Mouse (Mus musculus) ES-E14 (cell line): ENCODE measurements at regions not wholly inside any gene's neighbourhood (a gene's known extent, or its start where the extent isn't known, plus 50 kb on each side); places are given as distances from the start of the nearest gene placed in this dataset.
"Not testable (repeated sequence)": the region's sequence is repeated elsewhere in the genome, so short reads cannot be mapped to it uniquely, and the experiment has no call there.

Source experiments
- DNase-seq: peaks from one replicate; pipeline ENCODE4 v3.0.0-alpha.2; 2013; ENCODE audit warnings: low read depth, low spot score
- H3K27ac ChIP-seq: 2 replicates; pipeline ENCODE4 v1.5.1; 2012; ENCODE audit warnings: low read depth, mild to moderate bottlenecking, low read length, moderate library complexity, mixed read lengths; ENCODE audit not compliant: poor library complexity, insufficient read depth, severe bottlenecking
- H3K36me3 ChIP-seq: 2 replicates; pipeline ENCODE4 v1.6.1; 2012; ENCODE audit warnings: mild to moderate bottlenecking, low read length, moderate library complexity, mixed read lengths; ENCODE audit not compliant: control insufficient read depth, poor library complexity, insufficient read depth, severe bottlenecking
- H3K4me1 ChIP-seq, 2 experiments: fragments of 150-350 bp in 1 of 2; sonication (generic) in 1 of 2; 2 replicates each; pipeline ENCODE4 v1.6.1; 2012; ENCODE audit warnings: low read length in 2 of 2, mild to moderate bottlenecking in 1 of 2, mixed read lengths in 1 of 2; ENCODE audit not compliant: control insufficient read depth in 2 of 2, insufficient read depth in 2 of 2, poor library complexity in 1 of 2
- H3K4me3 ChIP-seq, 2 experiments: fragments of 150-350 bp in 1 of 2; sonication (generic) in 1 of 2; 2 replicates each; pipeline ENCODE4 v1.5.1; 2012; ENCODE audit warnings: low read length in 2 of 2, low read depth in 1 of 2, mild to moderate bottlenecking in 1 of 2, mixed read lengths in 1 of 2; ENCODE audit not compliant: insufficient read depth in 1 of 2, poor library complexity in 1 of 2, severe bottlenecking in 1 of 2
- H3K9ac ChIP-seq: 2 replicates; pipeline ENCODE4 v1.6.1; 2012; ENCODE audit warnings: low read depth, mild to moderate bottlenecking, low read length, mixed read lengths; ENCODE audit not compliant: poor library complexity, insufficient read depth, severe bottlenecking
- H3K9me3 ChIP-seq: fragments of 150-350 bp; sonication (generic); 2 replicates; pipeline ENCODE4 v1.6.1; 2012; ENCODE audit warnings: low read depth, mild to moderate bottlenecking, low read length; ENCODE audit not compliant: control insufficient read depth, insufficient read depth
- CHD2 ChIP-seq: IDR thresholded peaks from 2 replicates; pipeline ENCODE4 v1.6.1; 2014; ENCODE audit warnings: mild to moderate bottlenecking, low read depth, low read length, inconsistent platforms
- HCFC1 ChIP-seq: IDR thresholded peaks from 2 replicates; pipeline ENCODE4 v1.6.1; 2012; ENCODE audit warnings: low read length, inconsistent platforms, borderline replicate concordance; ENCODE audit not compliant: insufficient read depth
- MAFK ChIP-seq: IDR thresholded peaks from 2 replicates; pipeline ENCODE4 v1.6.1; 2014; ENCODE audit warnings: mild to moderate bottlenecking, low read depth, low read length, inconsistent platforms; ENCODE audit not compliant: insufficient read depth
- ZC3H11A ChIP-seq: IDR thresholded peaks from 2 replicates; pipeline ENCODE4 v1.6.1; 2012; ENCODE audit warnings: low read depth, mild to moderate bottlenecking, inconsistent platforms, low read length, borderline replicate concordance
- ZNF384 ChIP-seq: IDR thresholded peaks from 2 replicates; pipeline ENCODE4 v1.6.1; 2012; ENCODE audit warnings: low read depth, low read length, inconsistent platforms
- in situ Hi-C, 2 experiments: fragments of 600-800 bp; cut with MboI; formaldehyde crosslinking; loops; one replicate each; pipeline ENCODE4 v1.15.1; 2025; ENCODE audit warnings: low sequenced_read_pairs in 2 of 2, inconsistent platforms in 1 of 2; ENCODE audit not compliant: unreplicated experiment in 2 of 2

DNA sequence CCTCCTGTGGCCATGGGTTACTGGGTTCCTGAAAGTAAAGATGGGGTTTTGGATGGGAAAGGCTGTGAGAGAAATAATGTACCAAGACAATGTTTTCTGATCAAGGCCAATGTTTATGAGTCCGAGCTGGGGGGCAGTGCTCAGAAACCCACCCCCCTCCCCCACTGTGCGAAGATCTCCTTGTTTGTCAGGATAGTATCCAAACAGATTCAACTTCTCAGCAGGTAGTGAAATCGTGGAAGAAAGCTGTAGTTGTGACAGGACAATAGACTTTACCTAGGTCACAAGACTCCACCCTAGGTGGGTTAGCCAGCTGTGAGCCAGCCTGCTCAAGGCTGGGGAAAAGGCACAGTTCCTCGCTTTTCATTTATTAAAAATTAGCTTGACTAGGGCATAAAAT lies 6688.6 kb upstream of the Gm7489 start:
- H3K4me1 ChIP-seq = no peaks in the 10 kb centered on the region
- no peaks in the 10 kb centered on the region; the same call in 1 of the 2 replicates for H3K9me3 ChIP-seq
- DNase-seq = peak; percentile 58
- no peaks in the 10 kb centered on the region for H3K36me3 ChIP-seq
- no peak overlapping the region for H3K4me3 ChIP-seq
- H3K27ac ChIP-seq = peak overlapping the region; percentile 91
- TF ChIP-seq ZNF384 (no peak), HCFC1 (no peak), ZC3H11A (no peak), MAFK (no peak), CHD2 (no peak)
- no peak overlapping the region for H3K9ac ChIP-seq
- in situ Hi-C loops = no loop called here

GRCm38 (mm10) chr15:47196636-47197035 lies 6688.1 kb upstream of the Gm7489 start:
- H3K4me1 ChIP-seq = no peaks in the 10 kb centered on the region; a peak in 1 of 4 replicates
- TF ChIP-seq ZC3H11A (no peak), CHD2 (no peak), MAFK (no peak), HCFC1 (no peak), ZNF384 (no peak)
- peak; percentile 27 for DNase-seq
- H3K27ac ChIP-seq = peak overlapping the region; percentile 91; the same call in 1 of the 2 replicates
- H3K9ac ChIP-seq = no peak overlapping the region
- H3K9me3 ChIP-seq = no peaks in the 10 kb centered on the region; the same call in 1 of the 2 replicates
- H3K36me3 ChIP-seq = no peaks in the 10 kb centered on the region
- in situ Hi-C loops = no loop called here
- peak overlapping the region in 1 of 2 experiments; percentile 10; a peak in 1 of 4 replicates for H3K4me3 ChIP-seq

- Histone ChIP-seq H3K27ac (no peak overlapping the region), H3K9ac (no peak overlapping the region), H3K4me1 (peaks cover 0 to 2% of the 10 kb centered on the region in 2 experiments; a peak in 2 of 4 replicates), H3K4me3 (no peak overlapping the region), H3K9me3 (no peaks in the 10 kb centered on the region; the same call in 1 of the 2 replicates), H3K36me3 (no peaks in the 10 kb centered on the region)
- in situ Hi-C loops = no loop called here
- DNase-seq = no peak
- peak; percentile 96 for TF ChIP-seq ZNF384
- TF ChIP-seq MAFK = no peak
- no peak for TF ChIP-seq ZC3H11A
- TF ChIP-seq CHD2 = no peak
Measured at GRCm38 (mm10) chr15:47199451-47199850, 6685.3 kb upstream of the Gm7489 start.

DNA sequence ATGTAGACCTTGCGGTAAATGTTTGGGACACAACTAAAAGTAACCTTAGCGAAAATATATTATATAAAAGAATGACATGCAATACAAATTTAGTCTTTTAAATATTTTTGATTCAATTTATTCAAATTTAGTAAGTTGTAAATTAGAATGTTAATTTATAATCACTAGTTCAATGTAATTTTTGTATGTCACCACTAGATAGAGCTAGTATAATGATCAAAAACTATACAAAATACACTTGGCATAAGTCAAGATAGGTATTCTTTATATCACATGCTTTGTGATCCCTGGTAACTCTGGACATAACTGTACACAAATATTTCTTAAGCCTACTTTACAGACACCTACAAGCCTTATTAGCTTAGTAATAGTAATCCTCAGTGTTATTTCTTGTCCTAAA lies 6682.6 kb upstream of the Gm7489 start:
- Histone ChIP-seq H3K4me1 (peaks cover 0 to 2% of the 10 kb centered on the region in 2 experiments; a peak in 2 of 4 replicates), H3K4me3 (no peak overlapping the region), H3K9ac (no peak overlapping the region), H3K9me3 (no peaks in the 10 kb centered on the region), H3K27ac (no peak overlapping the region), H3K36me3 (no peaks in the 10 kb centered on the region)
- TF ChIP-seq ZNF384 = no peak
- no peak for TF ChIP-seq HCFC1
- TF ChIP-seq MAFK = no peak
- no peak for TF ChIP-seq CHD2
- TF ChIP-seq ZC3H11A = no peak
- in situ Hi-C loops = no loop called here
- DNase-seq = no peak

GRCm38 (mm10) chr15:47233221-47233620 lies 6651.5 kb upstream of the Gm7489 start:
- H3K4me3 ChIP-seq, H3K9me3 ChIP-seq, H3K4me1 ChIP-seq, H3K27ac ChIP-seq, H3K9ac ChIP-seq, DNase-seq, H3K36me3 ChIP-seq, in situ Hi-C loops: not testable (repeated sequence)
